Mouse (Mus musculus) hindbrain, postnatal 0 days (tissue): ENCODE data around the gene Cdh23. TPM values are rescaled to one million over a fixed set of nuclear protein-coding genes. Genes with fewer than 3 reads are reported as not detected.
A peak's percentile ranks its signal among the peaks of the same experiment; 100 is the strongest.

ENCODE experiments used
- ATAC-seq: fragments of 200-750 bp; cut with Nextera tagmentation; 2 replicates; pipeline ENCODE4 v1.8.0; 2017; ENCODE audit warnings: mild to moderate bottlenecking, moderate TSS enrichment, moderate library complexity
- DNase-seq: peaks from one replicate; pipeline ENCODE4 v3.0.0-alpha.2; 2015; ENCODE audit warnings: low spot score
- H3K27ac ChIP-seq: fragments of 300-500 bp; sonication (generic); 2 replicates; pipeline ENCODE4 v1.5.1; 2014; ENCODE audit warnings: mild to moderate bottlenecking
- H3K27me3 ChIP-seq: fragments of 300-500 bp; sonication (generic); 2 replicates; pipeline ENCODE4 v1.6.1; 2014; ENCODE audit warnings: low read length, mixed read lengths; ENCODE audit not compliant: insufficient read depth
- H3K36me3 ChIP-seq: fragments of 300-500 bp; sonication (generic); 2 replicates; pipeline ENCODE4 v1.6.1; 2014; ENCODE audit warnings: low read length, mixed read lengths; ENCODE audit not compliant: insufficient read depth
- H3K4me1 ChIP-seq: fragments of 300-500 bp; sonication (generic); 2 replicates; pipeline ENCODE4 v1.6.1; 2014; ENCODE audit warnings: antibody characterized with exemption, low read length, mixed read lengths; ENCODE audit not compliant: insufficient read depth
- H3K4me2 ChIP-seq: fragments of 300-500 bp; sonication (generic); 2 replicates; pipeline ENCODE4 v1.6.1; 2014; ENCODE audit warnings: low read depth, mild to moderate bottlenecking, low read length, moderate library complexity, mixed read lengths
- H3K4me3 ChIP-seq: fragments of 300-500 bp; sonication (generic); 2 replicates; pipeline ENCODE4 v1.5.1; 2014; ENCODE audit warnings: low read length
- H3K9ac ChIP-seq: fragments of 300-500 bp; sonication (generic); replicated peaks from 2 replicates; pipeline ENCODE4 v1.6.1; 2014; ENCODE audit warnings: mild to moderate bottlenecking, low read length, moderate library complexity, mixed read lengths
- H3K9me3 ChIP-seq: fragments of 300-500 bp; sonication (generic); 2 replicates; pipeline ENCODE4 v1.6.1; 2016; ENCODE audit warnings: low read length, mixed read lengths
- CTCF ChIP-seq: IDR thresholded peaks from 2 replicates; pipeline ENCODE4 v1.5.1; 2016; ENCODE audit warnings: antibody characterized with exemption, control low read depth, low read depth
- WGBS: fragments of 180-500 bp; shearing (Covaris S2); extraction: QIAGEN DNeasy Blood & Tissue Kit; methylation state at CpG from one replicate; pipeline ENCODE4 v1.1.7; 2014; 5-methylcytosine and 5-hydroxymethylcytosine counted together
- polyA plus RNA-seq: library from polyadenylated mRNA; unstranded; fragments of >200 nt; fragmentation: Nextera tagmentation; extraction: Ambion mirVana; gene quantifications from 2 replicates; pipeline ENCODE4 v1.2.1, GENCODE M21; 2015
- total RNA-seq: library from RNA; depleted of rRNA; stranded (reverse); fragments of >200 nt; gene quantifications from 2 replicates; pipeline ENCODE4 v1.2.3, GENCODE M21; 2014

Gene Cdh23
- total and polyA plus RNA-seq, 2 experiments from 2014 or later, result 3.5 to 31.8 TPM

GRCm38 (mm10) chr10:60731742-60732141 lies 35.5 kb upstream of the Cdh23 start:
- Histone ChIP-seq H3K27ac (peak overlapping the region; percentile 66; the same call in 1 of the 2 replicates), H3K27me3 (no peaks in the 10 kb centered on the region), H3K4me3 (no peak overlapping the region), H3K36me3 (no peaks in the 10 kb centered on the region), H3K9ac (0 out of 2 replicates have a peak overlapping the region, but pooled peaks have one; percentile 17), H3K4me1 (peaks cover 6% of the 10 kb centered on the region; the same call in 1 of the 2 replicates), H3K4me2 (no peak overlapping the region), H3K9me3 (no peaks in the 10 kb centered on the region)
- WGBS, result 28% methylated on average over 5 of the region's 5 CpGs
- ATAC-seq (no peak), DNase-seq (peak; percentile 16)
- TF ChIP-seq CTCF, result no peak

GRCm38 (mm10) chr10:60727301-60727700 lies 31.0 kb upstream of the Cdh23 start:
- 25% methylated on average over 5 of the region's 5 CpGs for WGBS
- no peaks in the 10 kb centered on the region for H3K9me3 ChIP-seq
- H3K36me3 ChIP-seq, result no peaks in the 10 kb centered on the region
- no peaks in the 10 kb centered on the region for H3K27me3 ChIP-seq
- no peak overlapping the region for H3K27ac ChIP-seq
- DNase-seq (no peak), ATAC-seq (no peak)
- no peak overlapping the region for H3K9ac ChIP-seq
- H3K4me3 ChIP-seq, result no peak overlapping the region
- no peak overlapping the region for H3K4me2 ChIP-seq
- peaks cover 6% of the 10 kb centered on the region; the same call in 1 of the 2 replicates for H3K4me1 ChIP-seq
- no peak for TF ChIP-seq CTCF

DNA sequence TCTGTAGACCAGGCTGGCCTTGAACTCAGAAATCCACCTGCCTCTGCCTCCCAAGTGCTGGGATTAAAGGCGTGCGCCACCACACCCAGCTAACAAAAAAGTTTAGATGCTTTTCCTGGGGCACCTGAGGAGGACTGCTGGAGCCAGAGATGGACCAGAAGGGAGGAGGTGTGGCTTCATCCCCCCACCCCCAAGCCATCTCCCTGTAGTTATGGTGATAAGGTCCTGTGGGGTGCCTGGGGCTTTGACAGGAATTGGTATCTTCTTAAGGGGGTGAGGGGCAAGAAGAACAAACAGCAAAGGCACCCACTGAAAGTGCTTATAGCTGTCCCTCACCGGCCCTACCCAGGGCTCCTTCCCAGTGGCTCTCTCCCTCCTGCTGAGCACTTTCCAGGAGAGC lies 30.6 kb upstream of the Cdh23 start:
- Histone ChIP-seq H3K9me3 (no peaks in the 10 kb centered on the region), H3K27me3 (no peaks in the 10 kb centered on the region), H3K4me3 (no peak overlapping the region), H3K9ac (no peak overlapping the region), H3K4me1 (peaks cover 2% of the 10 kb centered on the region; the same call in 1 of the 2 replicates), H3K4me2 (no peak overlapping the region), H3K36me3 (no peaks in the 10 kb centered on the region), H3K27ac (no peak overlapping the region)
- ATAC-seq (no peak), DNase-seq (no peak)
- no peak for TF ChIP-seq CTCF
- WGBS, result 81% methylated on average over 3 of the region's 3 CpGs

DNA sequence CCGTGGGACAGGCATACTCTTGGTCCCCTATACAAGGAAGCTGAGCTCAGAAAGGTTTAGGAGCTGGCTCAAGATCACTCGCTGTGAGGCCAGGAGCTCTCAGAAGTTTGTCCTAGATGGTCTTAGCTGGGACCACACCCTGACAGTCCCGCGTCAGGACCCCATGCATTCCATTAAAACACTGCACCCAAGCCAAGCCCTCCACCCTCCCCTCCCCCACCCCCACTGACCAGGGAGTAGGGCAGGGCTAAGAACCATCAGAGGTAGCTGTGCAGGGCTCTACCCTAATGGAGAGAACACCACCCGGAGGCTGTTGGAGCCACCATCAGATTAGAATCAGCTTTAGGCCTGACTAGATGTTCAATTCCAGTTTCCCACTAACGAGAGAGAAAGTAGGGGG lies 28.2 kb upstream of the Cdh23 start:
- H3K9ac ChIP-seq, result no peak overlapping the region
- no peaks in the 10 kb centered on the region for H3K27me3 ChIP-seq
- no peaks in the 10 kb centered on the region for H3K36me3 ChIP-seq
- H3K4me2 ChIP-seq, result no peak overlapping the region
- 84% methylated on average over 6 of the region's 6 CpGs for WGBS
- no peaks in the 10 kb centered on the region for H3K4me1 ChIP-seq
- ATAC-seq (no peak), DNase-seq (no peak)
- no peak overlapping the region for H3K27ac ChIP-seq
- TF ChIP-seq CTCF, result no peak
- no peak overlapping the region for H3K4me3 ChIP-seq
- H3K9me3 ChIP-seq, result no peaks in the 10 kb centered on the region

DNA sequence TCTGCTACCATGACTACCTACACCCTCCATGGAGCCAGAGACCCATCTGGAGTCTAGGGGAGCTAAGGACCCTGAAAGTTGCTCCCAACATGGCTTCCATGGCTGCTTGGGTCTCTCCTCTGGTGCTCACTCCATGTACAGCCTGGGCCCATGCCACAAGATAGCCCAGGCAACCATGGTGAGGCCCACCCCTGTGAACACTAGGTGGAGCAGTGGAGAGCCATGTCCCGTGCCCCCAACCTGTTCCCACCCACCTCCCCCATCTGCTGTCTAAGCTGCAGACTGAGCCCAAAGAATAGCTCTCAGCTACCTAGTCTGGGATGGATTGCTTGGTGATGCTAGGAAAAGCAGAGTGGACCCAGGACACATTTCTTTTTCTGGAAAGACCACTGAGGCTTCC lies 27.1 kb upstream of the Cdh23 start:
- Histone ChIP-seq H3K27ac (no peak overlapping the region), H3K36me3 (no peaks in the 10 kb centered on the region), H3K9ac (no peak overlapping the region), H3K4me2 (no peak overlapping the region), H3K4me1 (no peaks in the 10 kb centered on the region), H3K27me3 (no peaks in the 10 kb centered on the region), H3K9me3 (no peaks in the 10 kb centered on the region), H3K4me3 (no peak overlapping the region)
- WGBS, result 50% methylated on average over 1 of the region's 1 CpGs
- peak; percentile 31; the same call in 1 of the 2 replicates for TF ChIP-seq CTCF
- ATAC-seq, result no peak
- DNase-seq, result no peak

GRCm38 (mm10) chr10:60721640-60722039 lies 25.4 kb upstream of the Cdh23 start:
- H3K27ac ChIP-seq, result no peak overlapping the region

GRCm38 (mm10) chr10:60720461-60720860 lies 24.2 kb upstream of the Cdh23 start:
- 87% methylated on average over 5 of the region's 5 CpGs for WGBS
- Histone ChIP-seq H3K4me1 (no peaks in the 10 kb centered on the region), H3K4me2 (no peak overlapping the region), H3K36me3 (0 out of 2 replicates have a peak, but pooled peaks cover 4% of the 10 kb centered on the region), H3K4me3 (no peak overlapping the region), H3K9ac (no peak overlapping the region), H3K9me3 (no peaks in the 10 kb centered on the region), H3K27ac (no peak overlapping the region), H3K27me3 (no peaks in the 10 kb centered on the region)
- no peak for ATAC-seq
- no peak for DNase-seq
- no peak for TF ChIP-seq CTCF

More at GRCm38 (mm10) chr10:60721640-60722039, 25.4 kb upstream of the Cdh23 start:
- Histone ChIP-seq H3K36me3 (no peaks in the 10 kb centered on the region), H3K27me3 (no peaks in the 10 kb centered on the region), H3K9me3 (no peaks in the 10 kb centered on the region), H3K4me2 (no peak overlapping the region), H3K4me3 (no peak overlapping the region), H3K9ac (no peak overlapping the region), H3K4me1 (no peaks in the 10 kb centered on the region)
- DNase-seq (no peak), ATAC-seq (no peak)
- TF ChIP-seq CTCF, result no peak
- 30% methylated on average over 12 of the region's 12 CpGs for WGBS
